Mouse (Mus musculus) midbrain, postnatal 0 days (tissue): ENCODE measurements at regions not wholly inside any gene's neighbourhood (a gene's known extent, or its start where the extent isn't known, plus 50 kb on each side); places are given as distances from the start of the nearest gene placed in this dataset.

Experiments
- ATAC-seq: fragments of 200-750 bp; cut with Nextera tagmentation; 2 replicates; pipeline ENCODE4 v1.8.0; 2017; ENCODE audit warnings: moderate number of reproducible peaks, mild to moderate bottlenecking, moderate TSS enrichment, moderate library complexity; ENCODE audit not compliant: low FRiP score
- DNase-seq: peaks from one replicate; pipeline ENCODE4 v3.0.0-alpha.2; 2015; ENCODE audit warnings: low spot score
- H3K27ac ChIP-seq: fragments of 300-500 bp; sonication (generic); 2 replicates; pipeline ENCODE4 v1.5.1; 2014; ENCODE audit warnings: low read depth, mild to moderate bottlenecking, low read length, mixed read lengths
- H3K27me3 ChIP-seq: fragments of 300-500 bp; sonication (generic); 2 replicates; pipeline ENCODE4 v1.6.1; 2014; ENCODE audit warnings: low read length, control low read depth, mixed read lengths; ENCODE audit not compliant: insufficient read depth
- H3K36me3 ChIP-seq: fragments of 300-500 bp; sonication (generic); 2 replicates; pipeline ENCODE4 v1.6.1; 2014; ENCODE audit warnings: low read length, control low read depth, mixed read lengths; ENCODE audit not compliant: insufficient read depth
- H3K4me1 ChIP-seq: fragments of 300-500 bp; sonication (generic); 2 replicates; pipeline ENCODE4 v1.6.1; 2014; ENCODE audit warnings: mild to moderate bottlenecking, control low read depth, antibody characterized with exemption, low read length, mixed read lengths; ENCODE audit not compliant: insufficient read depth
- H3K4me2 ChIP-seq: fragments of 300-500 bp; sonication (generic); 2 replicates; pipeline ENCODE4 v1.6.1; 2014; ENCODE audit warnings: low read depth, mild to moderate bottlenecking, low read length, mixed read lengths; ENCODE audit not compliant: poor library complexity, severe bottlenecking
- H3K4me3 ChIP-seq: fragments of 300-500 bp; sonication (generic); 2 replicates; pipeline ENCODE4 v1.5.1; 2014; ENCODE audit warnings: low read depth, mild to moderate bottlenecking, low read length, moderate library complexity
- H3K9ac ChIP-seq: fragments of 300-500 bp; sonication (generic); replicated peaks from 2 replicates; pipeline ENCODE4 v1.6.1; 2014; ENCODE audit warnings: mild to moderate bottlenecking, low read length, moderate library complexity, mixed read lengths; ENCODE audit not compliant: poor library complexity, severe bottlenecking
- H3K9me3 ChIP-seq: fragments of 300-500 bp; sonication (generic); 2 replicates; pipeline ENCODE4 v1.6.1; 2016; ENCODE audit warnings: low read length, control low read depth
- CTCF ChIP-seq: IDR thresholded peaks from 2 replicates; pipeline ENCODE4 v1.5.1; 2016; ENCODE audit warnings: antibody characterized with exemption, mild to moderate bottlenecking
- WGBS: fragments of 180-500 bp; shearing (Covaris S2); extraction: QIAGEN DNeasy Blood & Tissue Kit; methylation state at CpG from one replicate; pipeline ENCODE4 v1.1.7; 2014; 5-methylcytosine and 5-hydroxymethylcytosine counted together

DNA sequence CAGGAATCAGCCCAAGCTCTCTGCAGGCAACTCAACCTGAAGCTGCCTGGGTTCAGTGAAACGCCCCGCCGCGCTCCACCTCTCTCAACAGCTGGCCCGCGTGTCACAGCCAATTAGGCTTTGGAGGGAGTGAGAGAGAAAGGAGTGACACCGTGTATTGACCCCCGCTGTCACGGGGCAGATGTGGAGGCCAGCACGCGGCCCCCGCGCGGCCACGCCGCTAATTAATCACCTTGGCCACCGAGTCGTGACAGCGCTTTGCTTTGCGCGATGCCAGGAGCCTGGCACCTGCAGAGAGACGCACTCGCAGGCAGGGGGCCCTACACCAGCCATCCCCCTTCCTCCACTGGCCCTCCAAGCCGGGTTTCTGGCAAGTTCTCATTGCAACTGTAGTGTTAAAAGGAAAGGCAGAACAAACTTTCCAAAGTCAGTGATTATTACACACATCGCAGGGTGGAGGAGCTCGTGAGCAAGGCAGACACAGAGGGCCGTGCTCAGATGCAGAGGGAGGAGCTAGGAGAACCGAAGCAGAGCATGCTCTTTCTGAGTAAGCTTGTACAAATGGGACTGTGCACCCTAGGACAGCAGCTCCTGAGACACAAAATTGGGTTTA lies 240.8 kb downstream of the Lmx1a start:
- DNase-seq (peak; percentile 76), ATAC-seq (peak; percentile 56)
- H3K9ac ChIP-seq, result no peak overlapping the region
- H3K9me3 ChIP-seq, result no peaks in the 10 kb centered on the region
- H3K36me3 ChIP-seq, result no peaks in the 10 kb centered on the region
- H3K27me3 ChIP-seq, result no peaks in the 10 kb centered on the region
- no peaks in the 10 kb centered on the region for H3K4me1 ChIP-seq
- peak; percentile 82 for TF ChIP-seq CTCF
- H3K4me2 ChIP-seq, result peak overlapping the region; percentile 75
- WGBS, result 1% methylated on average over 28 of the region's 28 CpGs
- H3K27ac ChIP-seq, result no peak overlapping the region
- H3K4me3 ChIP-seq, result peak overlapping the region; percentile 38

DNA sequence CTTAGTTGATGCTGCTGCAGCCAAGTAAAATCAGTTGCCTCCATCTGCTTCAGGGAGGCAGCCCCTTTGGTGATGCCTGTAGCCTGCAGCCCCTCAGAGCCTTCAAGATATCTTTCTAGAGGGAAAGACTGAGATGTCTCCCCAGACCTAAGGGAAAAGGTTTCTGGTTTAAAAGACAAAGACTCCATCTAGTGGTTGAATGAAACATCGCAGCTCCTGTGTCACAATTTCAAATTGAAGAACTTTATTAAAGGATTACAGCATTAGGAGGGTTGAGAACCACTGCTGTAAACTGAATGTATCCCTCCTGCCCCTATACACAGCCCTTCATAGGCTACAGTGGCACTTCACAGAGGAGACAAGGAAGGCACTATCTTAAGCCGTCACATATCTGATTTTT lies 243.1 kb downstream of the Lmx1a start:
- no peaks in the 10 kb centered on the region for H3K4me1 ChIP-seq
- H3K27ac ChIP-seq, result no peak overlapping the region
- no peaks in the 10 kb centered on the region for H3K36me3 ChIP-seq
- 38% methylated on average over 2 of the region's 2 CpGs for WGBS
- DNase-seq (peak; percentile 88), ATAC-seq (no peak)
- peak; percentile 86 for TF ChIP-seq CTCF
- H3K4me3 ChIP-seq, result no peak overlapping the region
- H3K9me3 ChIP-seq, result no peaks in the 10 kb centered on the region
- no peak overlapping the region for H3K9ac ChIP-seq
- H3K27me3 ChIP-seq, result no peaks in the 10 kb centered on the region
- no peak overlapping the region for H3K4me2 ChIP-seq

GRCm38 (mm10) chr1:167936726-167937125 lies 247.7 kb downstream of the Lmx1a start:
- H3K36me3 ChIP-seq, result no peaks in the 10 kb centered on the region
- H3K4me3 ChIP-seq, result no peak overlapping the region
- no peak overlapping the region for H3K4me2 ChIP-seq
- no peak overlapping the region for H3K9ac ChIP-seq
- no peak for TF ChIP-seq CTCF
- H3K27ac ChIP-seq, result no peak overlapping the region
- DNase-seq (no peak), ATAC-seq (no peak)
- no peaks in the 10 kb centered on the region for H3K9me3 ChIP-seq
- H3K27me3 ChIP-seq, result no peaks in the 10 kb centered on the region
- H3K4me1 ChIP-seq, result no peaks in the 10 kb centered on the region
- 87% methylated on average over 4 of the region's 4 CpGs for WGBS

DNA sequence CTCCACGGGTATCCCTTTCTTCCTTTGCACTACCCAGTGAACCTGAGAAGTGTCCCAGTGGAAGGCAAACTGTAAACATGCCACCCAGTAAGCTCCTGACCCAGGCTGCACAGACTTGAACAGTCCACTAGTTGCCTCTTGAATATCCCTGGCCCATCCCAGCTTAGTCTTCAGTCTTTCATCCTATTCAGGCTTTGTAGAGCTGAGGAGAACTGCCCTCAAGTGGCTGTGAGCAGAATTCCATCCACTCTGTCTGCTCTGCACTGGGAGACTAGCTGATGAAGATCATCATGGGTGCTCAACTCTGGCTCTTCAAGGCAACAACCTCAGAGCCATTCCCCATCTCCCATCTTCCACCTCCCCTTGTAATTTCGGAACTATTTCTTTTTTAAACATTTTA lies 249.1 kb downstream of the Lmx1a start:
- peak; percentile 49 for TF ChIP-seq CTCF
- ATAC-seq (no peak), DNase-seq (no peak)
- no peaks in the 10 kb centered on the region for H3K9me3 ChIP-seq
- no peaks in the 10 kb centered on the region for H3K4me1 ChIP-seq
- no peak overlapping the region for H3K4me3 ChIP-seq
- H3K9ac ChIP-seq, result no peak overlapping the region
- no peaks in the 10 kb centered on the region for H3K27me3 ChIP-seq
- H3K36me3 ChIP-seq, result no peaks in the 10 kb centered on the region
- H3K27ac ChIP-seq, result no peak overlapping the region
- 73% methylated on average over 2 of the region's 2 CpGs for WGBS
- H3K4me2 ChIP-seq, result no peak overlapping the region

DNA sequence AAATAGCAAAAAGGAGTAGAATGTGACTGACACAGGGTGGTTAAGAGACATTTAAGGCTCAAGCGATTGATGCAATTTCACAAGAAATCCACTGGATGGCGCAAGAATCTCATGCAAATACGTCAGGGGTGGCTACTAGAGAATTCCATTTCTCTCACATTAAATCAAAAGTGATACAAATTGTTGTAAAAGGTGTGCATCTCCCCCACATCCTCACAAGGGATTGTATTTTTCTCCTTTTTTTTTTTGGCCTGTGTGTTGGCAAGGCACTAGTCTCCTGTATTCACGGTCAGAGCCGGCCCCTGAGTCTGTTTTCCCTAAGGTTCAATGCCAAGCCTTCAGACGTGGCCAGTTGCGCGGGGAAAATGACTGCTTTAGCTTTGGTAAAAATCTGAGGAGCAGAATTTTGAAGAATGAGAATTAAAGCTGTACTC lies 253.0 kb downstream of the Lmx1a start:
- H3K27ac ChIP-seq, result no peak overlapping the region
- no peaks in the 10 kb centered on the region for H3K4me1 ChIP-seq
- H3K36me3 ChIP-seq, result no peaks in the 10 kb centered on the region
- TF ChIP-seq CTCF, result peak; percentile 94
- H3K9me3 ChIP-seq, result no peaks in the 10 kb centered on the region
- peak overlapping the region; percentile 36 for H3K4me2 ChIP-seq
- 24% methylated on average over 8 of the region's 8 CpGs for WGBS
- peak; percentile 61; the same call in 1 of the 2 replicates for ATAC-seq
- no peak overlapping the region for H3K4me3 ChIP-seq
- no peak overlapping the region for H3K9ac ChIP-seq
- H3K27me3 ChIP-seq, result no peaks in the 10 kb centered on the region
- peak; percentile 87 for DNase-seq

DNA sequence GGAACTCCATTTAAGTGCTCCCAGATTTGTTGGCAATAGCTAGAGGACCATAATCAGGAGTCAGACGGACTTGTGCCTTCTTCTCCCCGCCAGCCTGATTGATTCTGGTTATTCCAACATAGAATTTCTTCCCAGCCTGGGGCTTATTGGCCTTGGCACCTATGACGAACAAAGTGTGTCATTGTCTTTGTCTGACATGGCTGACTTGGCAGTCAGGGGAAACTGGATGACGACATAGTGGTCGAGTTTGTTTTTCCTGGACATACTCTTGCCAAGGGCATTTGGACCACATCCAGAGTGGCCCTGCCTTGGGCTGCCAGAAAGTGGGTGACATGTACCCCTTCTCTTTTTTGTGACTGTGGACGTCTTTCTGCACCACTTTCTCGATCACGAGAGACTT lies 254.1 kb downstream of the Lmx1a start:
- Histone ChIP-seq H3K9me3 (no peaks in the 10 kb centered on the region), H3K4me2 (no peak overlapping the region), H3K9ac (no peak overlapping the region), H3K27ac (no peak overlapping the region), H3K4me1 (peaks cover 4% of the 10 kb centered on the region; the same call in 1 of the 2 replicates), H3K36me3 (no peaks in the 10 kb centered on the region), H3K4me3 (no peak overlapping the region), H3K27me3 (no peaks in the 10 kb centered on the region)
- DNase-seq (no peak), ATAC-seq (no peak)
- 72% methylated on average over 8 of the region's 8 CpGs for WGBS
- no peak for TF ChIP-seq CTCF
